Mouse (Mus musculus) activated CD4-positive, CD25-positive, alpha-beta regulatory T cell (primary cell): ENCODE measurements around the gene Parvg. TPM values are rescaled to one million over a fixed set of nuclear protein-coding genes. Genes with fewer than 3 reads are reported as not detected.

ENCODE experiments used
- polyA plus RNA-seq, 2 experiments: library from polyadenylated mRNA; unstranded; fragments of 100-300 nt; shearing (Covaris generic); gene quantifications; one replicate each; pipeline ENCODE4 v1.2.1; 2017

Gene Parvg
- polyA plus RNA-seq: 100 to 1,000 TPM; 106 to 113 TPM

GRCm38 (mm10) chr15:84323966-84324869 is at the start of gene Parvg:
Gene Parvg (plus strand): TSS chr15:84324026.

Other genes starting within 250 kb of the Parvg start
- under 1 TPM in 1 of 2 experiments, not detected in 1; 0.39 TPM for gene Sult4a1, start 218.3 kb upstream of the Parvg start, polyA plus RNA-seq
- not detected for gene Pnpla5, start 200.9 kb upstream of the Parvg start, polyA plus RNA-seq
- under 1 TPM in 1 of 2 experiments, not detected in 1; 0.17 TPM for gene Pnpla3, start 156.2 kb upstream of the Parvg start, polyA plus RNA-seq
- gene Samm50, start 131.8 kb upstream of the Parvg start, polyA plus RNA-seq: 100 to 1,000 TPM; 105 to 119 TPM
- 1 to 10 TPM in 1 of 2 experiments, under 1 TPM in 1; 0.29 to 1.4 TPM for gene Parvb, start 92.0 kb upstream of the Parvg start, polyA plus RNA-seq
- gene Shisal1, start 123.1 kb downstream of the Parvg start, polyA plus RNA-seq: under 1 TPM in 1 of 2 experiments, not detected in 1; 0.31 TPM
- gene Rtl6, start 233.8 kb downstream of the Parvg start, polyA plus RNA-seq: 1 to 10 TPM; 3.1 to 7.2 TPM